Mouse (Mus musculus) layer of hippocampus, adult 8-10 months (tissue): ENCODE measurements at regions not wholly inside any gene's neighbourhood (a gene's known extent, or its start where the extent isn't known, plus 50 kb on each side); places are given as distances from the start of the nearest gene placed in this dataset.

Source experiments
- DNase-seq, 2 experiments: peaks; one replicate each; pipeline ENCODE4 v3.0.0; 2022; ENCODE audit warnings: low spot score in 2 of 2

DNA sequence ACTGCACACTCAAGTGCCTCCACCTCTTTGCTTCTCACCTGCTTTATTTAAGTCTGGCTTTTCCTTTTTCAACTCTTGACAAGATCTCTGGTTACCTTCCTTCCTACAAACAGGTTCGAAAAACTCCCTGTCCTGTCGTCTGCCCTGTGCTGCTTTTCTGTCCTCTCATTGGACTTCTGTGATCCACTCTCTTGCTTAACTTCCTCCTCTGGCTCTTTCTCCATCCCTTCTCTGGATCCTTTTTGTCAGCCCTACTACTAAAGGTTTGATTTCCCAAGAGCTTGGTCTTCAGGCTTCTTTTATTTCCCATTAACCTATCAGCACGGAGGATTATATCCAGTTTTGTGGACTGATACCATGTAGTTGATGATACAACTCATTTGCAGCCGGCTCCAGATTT lies 149.8 kb downstream of the Satb1 start:
- DNase-seq: no peak

DNA sequence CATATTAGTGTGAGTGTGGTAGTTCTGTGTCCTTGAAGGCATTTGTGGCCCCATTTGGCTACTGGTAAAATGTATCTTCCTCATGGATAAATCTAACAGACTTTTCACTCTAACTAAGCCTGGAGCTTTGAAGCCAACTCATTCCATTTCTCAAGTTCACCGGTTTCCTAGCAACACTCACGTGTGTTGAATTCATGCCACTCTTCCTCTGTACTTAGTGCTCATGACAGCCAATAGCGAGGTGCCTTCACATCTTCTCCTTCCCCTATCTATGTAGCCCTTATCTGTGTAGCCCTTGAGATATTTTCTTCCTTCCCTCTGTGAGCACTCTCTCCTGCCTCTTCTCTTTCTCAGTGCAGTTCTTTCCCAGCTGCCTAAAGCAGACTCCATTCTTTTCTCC lies 150.7 kb downstream of the Satb1 start:
- no peak for DNase-seq

DNA sequence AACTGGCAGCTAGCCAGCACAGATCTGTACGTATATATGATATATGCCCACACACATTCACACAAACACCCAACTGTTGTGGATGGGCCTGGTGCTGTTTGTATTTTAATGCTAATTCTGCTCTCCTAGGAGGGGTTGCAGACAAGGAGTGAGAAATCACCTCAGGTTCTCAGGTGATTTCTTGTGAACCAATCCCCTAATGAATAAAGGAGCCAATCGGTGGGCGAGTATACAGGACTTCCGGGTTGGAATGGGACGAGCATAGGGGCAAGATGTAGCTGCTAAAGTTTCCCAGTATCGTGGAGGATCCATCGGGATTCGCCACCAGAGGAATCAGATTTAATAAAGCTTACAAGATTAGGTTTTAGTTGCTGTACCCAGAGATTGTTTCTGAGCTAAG lies 155.6 kb downstream of the Satb1 start:
- no peak for DNase-seq

DNA sequence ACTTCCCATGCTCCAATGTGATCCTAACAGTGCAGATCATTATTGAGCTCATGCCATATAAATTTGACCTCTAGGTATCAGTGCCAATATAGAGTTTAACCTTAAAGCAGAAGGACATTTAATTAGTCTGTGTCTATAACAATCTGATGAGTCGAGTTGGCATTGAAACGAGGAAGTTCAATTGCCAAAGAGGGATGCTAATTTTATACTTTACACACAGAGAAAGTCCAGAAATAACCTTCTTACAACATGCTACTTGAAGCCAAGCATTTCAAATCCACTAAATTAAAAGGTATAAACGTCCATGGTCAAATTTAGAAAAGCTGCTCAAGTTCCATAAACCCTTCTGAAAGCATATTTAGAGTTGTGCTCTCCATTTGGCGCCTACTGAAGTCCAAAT lies 174.7 kb downstream of the Satb1 start:
- no peak for DNase-seq

DNA sequence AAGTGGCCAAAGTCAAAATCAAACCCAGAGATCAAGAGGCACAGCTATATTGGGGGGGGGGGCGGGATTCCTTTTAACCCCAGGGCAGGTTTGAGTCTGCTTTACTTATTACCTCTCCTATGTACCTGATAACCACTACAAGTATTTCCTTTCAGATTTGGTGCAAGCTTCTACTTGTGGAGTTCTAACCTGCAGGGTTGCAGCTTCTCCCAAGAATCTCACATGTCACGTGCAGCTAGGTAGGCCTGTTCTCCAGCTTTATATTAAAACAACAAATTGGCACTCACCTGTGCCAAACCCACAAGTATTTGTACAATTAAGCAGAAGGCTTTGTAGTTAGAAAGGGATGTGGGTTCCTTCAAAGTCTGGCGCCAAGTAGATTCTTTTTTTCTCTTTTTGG lies 179.2 kb downstream of the Satb1 start:
- no peak for DNase-seq

DNA sequence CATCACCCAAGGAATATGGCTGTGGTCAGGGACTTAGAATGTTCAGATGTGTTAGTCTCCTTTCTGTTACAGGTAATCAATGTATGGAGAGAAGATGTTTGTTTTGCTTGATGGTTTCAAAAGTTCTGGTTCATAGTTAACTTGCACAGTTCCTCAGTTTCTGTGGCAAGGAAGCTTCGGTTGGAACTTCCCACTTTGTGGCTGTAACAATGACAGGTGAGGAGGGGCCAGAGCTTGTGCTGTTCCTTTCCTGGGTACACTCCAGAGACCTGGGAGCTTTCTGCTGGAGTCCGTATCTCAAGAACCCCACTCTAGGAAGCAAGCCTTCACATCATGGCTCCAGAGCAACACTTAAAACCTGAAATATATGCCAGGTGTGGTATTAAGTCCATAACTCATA lies 181.2 kb downstream of the Satb1 start:
- no peak for DNase-seq

DNA sequence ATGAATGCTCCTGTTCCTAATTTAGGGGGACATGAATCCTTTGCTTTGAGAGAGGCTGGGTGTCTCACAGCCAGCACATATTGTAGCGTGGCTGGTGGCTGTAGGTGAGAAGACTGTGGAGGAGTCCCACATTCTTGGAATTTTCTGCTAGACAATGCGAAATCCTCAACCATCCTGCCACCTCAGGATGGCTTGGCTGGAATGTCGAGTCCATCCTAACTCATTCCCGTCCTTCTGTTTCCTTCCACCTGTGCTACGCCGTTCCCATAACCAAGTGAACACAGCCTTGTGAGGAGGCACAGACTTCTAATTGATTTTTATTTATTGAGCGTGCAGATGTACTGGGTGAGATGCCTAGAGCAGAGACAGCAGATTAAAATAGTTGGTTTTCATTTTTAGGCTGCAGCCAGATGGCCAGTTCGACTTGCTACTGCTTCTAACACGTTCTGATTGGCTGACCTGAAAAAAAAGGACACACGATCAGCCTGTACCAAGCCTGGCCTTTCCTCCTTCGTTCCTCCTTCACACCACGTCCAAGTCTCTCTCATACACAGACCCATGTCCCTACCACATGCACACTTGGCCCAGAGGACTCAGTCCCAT lies 183.8 kb downstream of the Satb1 start:
- DNase-seq: peak; percentile 12 to 13

DNA sequence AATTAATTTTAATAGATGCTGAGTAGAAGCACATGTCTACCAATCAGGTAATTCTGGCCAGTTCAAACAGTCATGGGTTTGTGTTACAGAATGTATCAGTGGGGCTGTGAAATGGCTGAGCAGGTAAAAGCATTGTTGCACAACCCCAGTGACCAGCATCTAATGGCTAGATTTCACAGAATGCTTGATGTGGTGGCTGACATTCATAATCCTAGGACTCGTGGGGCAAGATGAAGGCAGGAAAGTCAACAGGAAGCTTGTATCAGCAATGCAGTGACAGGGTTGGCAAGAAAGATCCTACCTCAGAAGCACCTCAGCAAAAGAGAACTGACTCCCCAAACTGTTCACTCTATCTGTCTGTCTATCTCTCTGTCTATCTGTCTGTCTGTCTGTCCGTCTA lies 186.7 kb downstream of the Satb1 start:
- no peak for DNase-seq

DNA sequence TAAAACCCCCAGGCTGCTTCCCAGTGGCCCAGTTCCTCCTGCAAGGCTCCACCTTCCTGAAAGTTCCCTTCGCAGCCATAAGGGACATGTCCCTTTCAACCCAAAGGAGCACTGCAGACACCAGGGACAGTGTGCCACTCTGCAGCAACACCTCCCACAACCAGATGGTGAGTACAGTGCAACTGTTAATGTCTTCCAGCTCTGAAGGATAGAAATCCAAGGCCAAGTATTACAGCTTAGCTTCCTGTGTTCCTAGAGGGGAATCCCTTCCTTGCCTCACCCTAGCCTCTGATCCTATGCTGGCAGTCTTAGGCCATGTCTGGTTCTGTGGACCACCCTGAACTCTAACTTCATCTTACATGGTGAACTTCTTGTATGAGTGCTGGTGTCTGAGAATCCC lies 187.2 kb downstream of the Satb1 start:
- DNase-seq: no peak

DNA sequence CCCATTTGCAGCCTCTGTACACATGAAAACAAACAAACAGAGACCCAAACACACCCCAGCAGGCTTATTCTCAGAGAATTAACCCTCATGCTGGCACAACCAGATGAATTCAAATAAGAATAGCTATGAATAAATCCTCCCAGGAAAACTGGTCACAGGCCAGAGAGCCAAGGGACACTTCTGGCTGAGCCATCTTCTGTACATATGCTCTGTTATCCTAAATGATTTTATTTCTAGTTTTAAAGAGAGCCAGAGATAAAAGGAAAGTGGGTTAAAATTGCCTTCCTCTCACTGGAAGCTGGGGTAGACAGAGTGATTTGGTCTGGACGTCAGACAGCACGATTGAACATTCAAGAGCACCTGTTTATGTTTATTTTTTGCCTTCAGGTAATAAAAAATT lies 190.4 kb downstream of the Satb1 start:
- no peak for DNase-seq

DNA sequence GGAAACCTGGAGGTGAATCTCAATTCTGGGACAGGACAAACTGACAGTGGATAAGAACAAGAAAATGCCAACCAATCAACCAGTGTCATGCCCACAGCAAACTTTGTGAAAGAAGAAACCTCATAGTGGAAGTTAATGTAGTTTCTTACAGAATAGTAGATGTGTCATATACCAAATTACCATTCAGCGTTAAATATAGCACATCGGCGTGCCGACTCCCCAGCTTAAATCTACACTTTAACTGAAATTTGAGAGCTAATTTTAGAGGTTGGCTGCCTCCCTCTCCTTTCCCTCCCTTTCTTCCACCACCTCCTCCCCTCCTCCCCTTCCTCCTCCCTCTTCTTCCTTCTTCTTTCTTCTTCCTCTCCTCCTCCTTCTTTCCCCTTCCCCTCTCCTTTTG lies 197.2 kb downstream of the Satb1 start:
- no peak for DNase-seq

DNA sequence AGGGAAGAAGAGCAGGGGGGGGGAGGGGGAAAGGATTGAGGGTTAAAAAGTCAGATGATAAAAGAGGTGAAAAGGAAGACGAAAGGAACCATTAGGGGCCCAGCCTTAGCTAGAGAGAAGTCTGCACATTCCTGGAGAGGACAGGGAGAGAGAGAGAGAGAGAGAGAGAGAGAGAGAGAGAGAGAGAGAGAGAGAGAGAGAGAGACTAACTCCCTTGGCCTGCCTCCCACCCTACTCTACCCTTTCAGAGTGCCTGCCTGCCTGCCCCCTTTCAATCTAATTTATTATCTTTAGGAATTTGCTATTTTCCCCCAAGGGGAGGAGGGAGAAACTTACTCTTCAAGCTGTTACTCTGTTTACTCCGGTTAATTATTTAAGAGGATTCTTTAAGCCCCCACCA lies 201.5 kb downstream of the Satb1 start:
- DNase-seq: no peak

DNA sequence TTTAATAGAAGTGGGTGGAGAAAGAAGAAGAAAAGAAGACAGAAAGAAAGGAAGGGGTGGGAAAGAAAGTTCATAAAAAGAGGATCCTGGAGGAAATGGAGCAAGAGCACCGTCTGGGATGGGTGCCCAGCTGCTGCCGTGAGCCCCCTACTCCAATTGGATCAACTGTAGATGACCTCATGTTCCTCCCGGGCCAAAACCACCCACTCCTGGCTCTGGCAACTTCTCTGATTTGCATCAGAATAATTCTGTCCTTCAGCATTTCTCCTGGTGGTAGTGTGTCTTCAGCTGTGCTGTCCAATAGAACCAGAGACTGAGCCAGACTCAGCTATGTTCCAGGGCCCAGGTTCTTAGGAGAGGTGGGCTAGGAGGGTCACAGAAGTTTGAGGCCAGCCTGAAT lies 212.6 kb downstream of the Satb1 start:
- DNase-seq: no peak

DNA sequence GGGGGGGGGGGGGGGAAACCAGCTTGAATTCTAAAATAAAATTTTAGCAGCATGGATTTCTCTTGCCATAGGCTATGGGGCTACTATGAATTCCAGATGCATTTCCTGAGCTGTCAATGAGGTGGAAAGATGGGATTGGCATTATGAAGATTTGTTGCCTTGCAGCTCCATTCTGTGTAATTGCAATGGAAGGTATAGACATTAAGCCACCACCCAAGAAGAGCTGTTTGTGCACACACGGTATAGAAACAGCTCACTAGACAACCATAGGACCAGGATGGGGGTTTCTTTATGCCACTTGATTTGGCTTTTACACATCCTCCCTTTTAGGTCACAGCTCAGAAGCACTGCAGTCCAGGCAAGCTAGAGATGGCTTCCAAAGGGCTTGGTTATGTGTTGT lies 247.8 kb downstream of the Satb1 start:
- DNase-seq: no peak

DNA sequence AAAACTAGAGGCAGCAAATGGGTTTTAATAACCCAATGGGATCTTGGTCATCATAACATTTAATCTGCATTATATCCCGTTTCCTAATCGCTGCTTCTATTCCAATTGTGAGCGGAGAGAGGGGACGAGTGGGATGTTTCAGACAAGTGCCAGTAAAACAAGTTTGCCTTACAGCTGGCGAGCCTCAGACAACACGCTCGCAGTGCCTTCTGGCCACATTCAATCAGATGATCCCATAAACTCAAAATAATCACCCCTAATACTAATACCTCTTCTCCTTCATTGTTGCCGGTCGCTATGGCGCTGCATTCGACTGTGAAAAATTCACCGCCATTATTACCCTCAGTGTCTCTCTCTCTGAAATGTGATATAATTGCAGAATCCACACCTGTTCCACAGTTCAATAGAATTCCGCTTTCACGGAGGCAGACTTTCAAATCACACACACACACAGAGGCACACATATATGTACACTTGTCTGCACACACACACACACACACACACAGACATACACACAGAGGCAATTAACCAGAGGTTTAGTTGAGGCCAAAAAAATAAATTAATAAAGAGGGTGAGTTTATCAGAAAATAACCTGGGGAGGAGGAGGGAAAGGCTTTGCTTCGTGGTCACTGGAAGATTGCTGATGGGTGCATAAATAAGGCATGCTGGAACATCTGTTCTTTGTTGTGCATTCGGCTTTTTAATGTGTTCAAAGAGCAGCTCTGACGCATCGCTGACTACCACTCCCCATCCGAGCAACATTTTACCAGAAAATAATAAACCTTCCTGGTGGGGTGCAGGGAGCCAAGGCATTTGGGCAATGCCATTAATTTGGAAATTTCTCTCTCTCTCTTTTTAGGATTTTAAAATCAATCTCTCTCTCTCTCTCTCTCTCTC lies 248.9 kb downstream of the Satb1 start:
- no peak for DNase-seq

DNA sequence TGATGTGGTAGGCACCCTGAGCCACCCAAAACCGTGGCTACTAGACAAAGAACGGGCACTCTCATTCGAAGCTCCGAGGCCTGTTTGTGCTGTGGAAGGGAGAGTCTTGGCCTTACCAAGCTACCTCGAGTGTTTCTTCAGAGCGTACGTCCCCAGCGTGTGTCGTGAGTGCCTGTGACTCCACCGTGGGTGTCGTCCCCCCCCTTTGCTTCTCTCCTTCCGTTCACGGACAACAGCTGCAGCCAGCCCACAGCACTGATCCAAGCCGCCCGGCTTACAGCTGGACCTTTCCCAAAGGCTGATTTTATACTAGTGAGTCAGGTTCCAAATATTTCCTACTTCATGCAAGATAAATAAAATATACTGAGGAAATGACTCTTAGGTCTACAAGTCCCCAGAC lies 249.8 kb downstream of the Satb1 start:
- no peak for DNase-seq

DNA sequence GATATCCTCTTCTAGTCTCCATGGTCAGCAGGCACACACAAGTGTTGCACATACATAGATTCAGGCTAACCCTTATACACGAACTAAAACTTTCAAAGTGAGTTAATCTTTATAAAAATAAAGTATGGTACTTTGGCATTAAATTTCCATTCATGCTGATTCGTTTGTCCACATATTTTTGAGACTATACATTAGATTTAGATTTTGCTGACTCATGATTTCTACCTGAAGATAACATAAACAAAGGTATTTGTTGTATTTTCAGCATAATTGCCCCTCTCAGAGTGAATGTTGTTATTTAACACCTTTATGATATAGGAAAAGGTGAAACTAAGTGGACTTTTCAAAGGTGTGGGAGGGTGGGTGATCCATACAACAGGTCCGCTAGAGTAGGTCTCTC lies 277.2 kb downstream of the Satb1 start:
- DNase-seq: no peak

DNA sequence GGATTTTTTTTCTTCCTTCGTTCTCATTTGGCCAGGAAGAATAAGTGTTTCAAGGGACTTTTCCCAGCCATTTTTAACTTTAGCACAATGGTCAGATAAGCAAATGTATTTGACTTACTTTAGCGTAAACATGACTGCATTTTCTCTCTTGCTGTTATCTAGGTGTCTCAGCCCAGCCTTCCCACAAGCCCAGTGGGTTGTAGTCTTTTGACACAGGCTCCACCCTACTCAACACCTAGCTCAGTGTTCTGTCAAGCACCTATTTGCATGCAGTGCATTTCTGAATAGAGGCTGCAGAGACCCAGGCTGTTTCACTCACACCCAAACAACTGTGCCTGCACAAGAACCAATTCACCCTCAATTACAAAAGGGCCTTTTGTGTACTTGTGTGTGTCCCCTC lies 278.6 kb downstream of the Satb1 start:
- DNase-seq: no peak

DNA sequence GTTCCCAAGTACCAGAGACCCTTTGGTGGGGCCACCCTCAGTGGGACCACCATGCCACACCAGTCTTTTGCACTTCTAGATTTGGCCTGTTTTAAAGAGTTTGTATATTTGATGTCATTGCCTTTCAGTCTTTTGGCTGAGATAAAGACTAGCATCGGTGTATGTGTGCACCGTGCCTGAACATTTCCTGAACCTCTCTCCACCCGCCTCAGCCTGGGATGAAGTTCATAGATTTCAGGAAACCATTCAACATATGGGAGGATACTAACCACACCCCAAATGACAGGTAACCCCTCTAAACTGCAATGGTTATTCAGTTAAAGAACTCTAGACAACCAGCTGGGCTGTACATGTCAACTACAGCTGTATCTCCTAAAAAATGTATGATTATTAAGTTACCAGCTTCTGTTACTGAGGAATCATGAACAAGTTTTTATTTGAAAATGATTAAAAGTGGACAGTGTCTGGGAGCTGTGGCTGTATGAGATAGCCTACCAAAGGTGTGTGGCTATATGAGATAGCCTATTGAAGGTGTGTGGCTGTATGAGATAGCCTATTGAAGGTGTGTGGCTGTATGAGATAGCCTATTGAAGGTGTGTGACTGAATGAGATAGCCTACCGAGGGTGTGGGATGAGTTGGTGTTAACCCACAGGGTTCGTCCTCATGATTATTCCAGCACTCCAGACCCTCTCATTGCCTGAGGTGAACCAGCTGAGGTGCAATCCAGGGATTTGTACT lies 280.6 kb downstream of the Satb1 start:
- DNase-seq: no peak

DNA sequence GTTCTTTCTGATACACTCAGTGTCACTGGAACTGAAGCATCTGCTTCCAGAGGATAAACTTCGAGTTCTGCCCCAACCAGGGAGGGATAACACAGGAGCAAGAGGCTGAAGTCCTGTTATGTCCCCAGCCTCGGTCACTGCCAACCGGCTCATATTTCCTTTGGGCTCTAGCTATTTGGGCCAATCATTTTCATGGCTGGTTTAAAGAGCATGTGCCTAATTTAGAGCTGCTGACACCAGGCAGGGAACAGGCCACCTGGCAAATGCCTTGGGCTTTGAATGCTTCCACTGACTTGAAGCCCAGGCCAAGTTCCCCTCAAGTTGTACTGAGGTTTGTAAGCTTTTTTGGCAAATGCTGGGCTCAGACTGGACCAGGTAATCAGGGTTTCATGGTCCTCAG lies 286.1 kb downstream of the Satb1 start:
- DNase-seq: no peak

DNA sequence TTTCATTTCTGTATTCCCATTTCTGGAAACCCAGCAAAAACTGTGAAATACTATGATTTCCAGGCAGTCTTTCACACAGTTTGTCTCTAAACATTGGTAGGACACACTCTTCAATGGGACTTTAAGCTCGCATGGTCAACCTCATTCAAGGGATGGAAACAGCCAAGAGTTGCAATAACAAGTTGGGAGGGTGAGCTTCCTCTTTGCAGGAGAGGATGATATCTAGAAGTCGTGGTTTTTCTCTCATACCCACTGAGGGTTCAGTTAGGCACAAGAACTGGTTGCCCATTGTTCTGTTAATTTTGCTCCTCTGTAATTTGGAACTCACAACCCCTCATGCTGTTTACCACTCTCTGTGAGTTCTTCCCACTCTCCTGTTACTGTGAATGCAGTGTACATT lies 290.5 kb downstream of the Satb1 start:
- DNase-seq: no peak

DNA sequence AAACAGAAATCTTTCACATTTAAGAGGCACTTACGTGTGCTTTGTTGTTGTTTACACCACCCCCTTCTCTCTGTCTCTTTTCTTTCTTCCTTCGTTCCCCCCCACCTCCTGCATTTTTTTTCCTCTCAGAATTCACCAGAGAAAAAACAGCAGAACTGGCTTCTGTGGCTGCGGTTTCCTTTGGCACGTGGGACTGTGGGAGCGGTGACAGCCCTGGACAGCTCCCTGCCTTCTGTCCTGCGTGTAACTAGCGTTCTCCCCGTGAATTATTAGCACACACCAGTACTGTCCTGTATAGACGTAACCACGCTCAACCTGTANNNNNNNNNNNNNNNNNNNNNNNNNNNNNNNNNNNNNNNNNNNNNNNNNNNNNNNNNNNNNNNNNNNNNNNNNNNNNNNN lies 298.4 kb downstream of the Satb1 start:
- no peak for DNase-seq

DNA sequence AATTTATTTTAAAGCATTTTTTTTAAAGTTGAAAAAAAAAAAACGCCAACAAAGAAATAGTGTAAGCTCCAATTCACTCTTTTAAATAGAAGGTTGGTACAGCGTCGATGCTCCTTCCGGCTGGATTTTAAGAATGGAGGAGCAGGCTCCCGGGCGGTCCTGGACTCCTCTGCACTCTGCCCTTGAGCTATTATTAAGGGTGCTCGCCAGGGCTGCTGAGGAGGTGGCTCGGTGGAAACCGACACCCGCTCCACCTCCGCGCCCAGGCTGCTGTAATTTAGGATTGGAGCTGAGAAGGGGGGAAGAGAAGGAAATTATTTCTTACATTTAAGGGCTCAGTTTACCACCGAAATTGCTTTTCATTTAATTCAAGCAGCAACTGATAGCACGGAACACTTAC lies 298.8 kb downstream of the Satb1 start:
- DNase-seq: no peak
